Mouse (Mus musculus) B cell, adult 67 days (primary cell): ENCODE data around the gene Ndufa4l2. TPM values are rescaled to one million over a fixed set of nuclear protein-coding genes. Genes with fewer than 3 reads are reported as not detected.

Experiments used
- total RNA-seq, 2 experiments: library from RNA; stranded (reverse); gene quantifications; 4 replicates each; pipeline ENCODE4 v1.2.4; 2023

Ndufa4l2 gene
- total RNA-seq, result not detected

GRCm38 (mm10) chr10:127514764-127515163 lies at the start of gene Ndufa4l2:
TSS of gene Ndufa4l2 (plus strand) at chr10:127514967.

DNA sequence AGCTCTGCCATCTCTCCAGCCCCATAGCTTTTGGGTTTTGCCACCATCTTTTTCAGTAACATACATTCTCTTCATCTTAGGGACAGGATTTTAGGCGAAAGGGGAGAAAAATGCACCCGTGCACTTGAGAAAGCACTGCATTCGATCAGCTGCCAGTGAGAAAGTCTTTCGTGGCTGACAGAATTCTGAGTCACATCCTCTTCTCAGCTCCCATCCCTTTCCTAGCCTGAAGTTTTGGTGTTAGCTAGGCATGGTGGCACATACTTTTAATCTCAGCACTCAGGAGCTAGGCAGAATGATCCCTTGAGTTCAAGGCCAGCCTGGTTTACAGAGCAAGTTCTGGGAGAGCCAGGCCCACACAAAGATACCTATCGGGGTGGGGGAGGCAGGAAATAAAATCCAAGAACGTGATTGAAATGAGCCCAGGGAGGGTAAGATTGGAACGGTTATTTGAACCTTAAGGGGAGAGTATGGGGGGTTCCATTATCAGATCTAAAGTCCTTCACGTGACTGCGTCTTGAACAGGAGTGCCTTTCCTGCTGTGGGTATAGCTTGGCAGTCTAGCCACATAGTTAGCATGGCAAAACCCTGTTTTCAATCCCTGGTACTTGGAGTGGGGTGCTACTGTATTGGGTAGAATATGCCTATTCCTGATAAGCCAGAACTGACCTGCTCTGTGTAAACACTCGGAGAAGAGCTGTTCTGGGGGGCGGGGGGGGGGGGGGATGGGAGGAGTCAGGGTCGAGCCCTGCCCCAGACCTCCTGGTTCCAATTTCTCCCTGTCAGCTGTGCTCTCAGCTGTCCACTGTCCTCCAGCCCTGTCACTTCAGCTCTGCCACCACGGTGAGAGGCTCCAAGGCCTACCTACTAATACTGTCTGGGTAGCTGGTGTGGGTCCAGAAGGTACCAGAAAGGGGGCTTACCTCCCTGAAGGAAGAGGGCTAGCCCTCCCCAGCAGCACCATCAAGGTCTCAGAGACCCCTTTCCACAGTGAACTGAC lies 13.6 kb upstream of the Ndufa4l2 start, which contains the start of gene Stac3:
TSS of gene Stac3 (plus strand) at position 793 of the 1,000 bp plus-strand sequence.

GRCm38 (mm10) chr10:127522088-127522581 lies 7.4 kb downstream of the Ndufa4l2 start, which contains the start of gene Shmt2:
TSS of gene Shmt2 (minus strand) at chr10:127522444.

GRCm38 (mm10) chr10:127534036-127534928 lies 19.5 kb downstream of the Ndufa4l2 start, which contains the start of gene Nxph4:
TSS of gene Nxph4 (minus strand) at chr10:127534559.

Other genes starting within 250 kb of the Ndufa4l2 start
- gene Dctn2, start 248.6 kb upstream of the Ndufa4l2 start, total RNA-seq, result 100 to 1,000 TPM; 116 to 118 TPM
- 100 to 1,000 TPM; 106 to 117 TPM for gene Mbd6, start 225.9 kb upstream of the Ndufa4l2 start, total RNA-seq
- 10 to 100 TPM; 48.7 to 68.6 TPM for gene Mars, start 203.2 kb upstream of the Ndufa4l2 start, total RNA-seq
- gene Arhgap9, start 193.0 kb upstream of the Ndufa4l2 start, total RNA-seq, result 100 to 1,000 TPM; 109 to 140 TPM
- not detected for gene Gli1, start 173.0 kb upstream of the Ndufa4l2 start, total RNA-seq
- gene Inhbe, start 160.6 kb upstream of the Ndufa4l2 start, total RNA-seq, result not detected
- gene Inhbc, start 144.5 kb upstream of the Ndufa4l2 start, total RNA-seq, result not detected
- gene R3hdm2, start 134.6 kb upstream of the Ndufa4l2 start, total RNA-seq, result 100 to 1,000 TPM; 101 to 123 TPM
- gene Stac3, start 13.3 kb upstream of the Ndufa4l2 start, total RNA-seq, result 10 to 100 TPM in 1 of 2 experiments, 1 to 10 TPM in 1; 5.6 to 15.4 TPM
- 10 to 100 TPM; 69.2 to 72.0 TPM for gene Shmt2, start 7.5 kb downstream of the Ndufa4l2 start, total RNA-seq
- not detected for gene Nxph4, start 19.6 kb downstream of the Ndufa4l2 start, total RNA-seq
- gene Lrp1, start 106.2 kb downstream of the Ndufa4l2 start, total RNA-seq, result 1 to 10 TPM in 1 of 2 experiments, under 1 TPM in 1; 0.77 to 3.9 TPM
- 100 to 1,000 TPM; 244 to 270 TPM for gene Stat6, start 128.0 kb downstream of the Ndufa4l2 start, total RNA-seq
- gene Nemp1, start 151.9 kb downstream of the Ndufa4l2 start, total RNA-seq, result 10 to 100 TPM; 13.6 to 16.2 TPM
- gene Nab2, start 153.6 kb downstream of the Ndufa4l2 start, total RNA-seq, result 10 to 100 TPM; 34.3 to 45.4 TPM
- gene Myo1a, start 190.2 kb downstream of the Ndufa4l2 start, total RNA-seq, result under 1 TPM in 1 of 2 experiments, not detected in 1; 0.15 TPM
- not detected for gene Tac2, start 209.5 kb downstream of the Ndufa4l2 start, total RNA-seq
- gene Zbtb39, start 224.6 kb downstream of the Ndufa4l2 start, total RNA-seq, result 10 to 100 TPM; 17.9 to 18.7 TPM
- not detected for gene Gpr182, start 236.8 kb downstream of the Ndufa4l2 start, total RNA-seq
- under 1 TPM; 0.17 to 0.27 TPM for gene Rdh1, start 244.8 kb downstream of the Ndufa4l2 start, total RNA-seq
- not detected for gene Rdh16f1, start 244.8 kb downstream of the Ndufa4l2 start, total RNA-seq